Mouse (Mus musculus): ENCODE measurements around the gene Fbxw2. TPM values are rescaled to one million over a fixed set of nuclear protein-coding genes. Genes with fewer than 3 reads are reported as not detected.
A peak's percentile ranks its signal among the peaks of the same experiment; 100 is the strongest.
"Not testable (repeated sequence)": the region's sequence is repeated elsewhere in the genome, so short reads cannot be mapped to it uniquely, and the experiment has no call there.

The Fbxw2 gene
- polyA plus RNA-seq, 1 experiment from 2014 or later = 94.1 TPM

- H3K4me3 ChIP-seq = no peak overlapping the region
- 55% methylated on average over 3 of the region's 3 CpGs for WGBS
- H3K9ac ChIP-seq = no peak overlapping the region
- H3K27me3 ChIP-seq = 0 out of 2 replicates have a peak, but pooled peaks cover 4% of the 10 kb centered on the region
- H3K4me2 ChIP-seq = no peak overlapping the region
- H3K27ac ChIP-seq = no peak overlapping the region
- no peaks in the 10 kb centered on the region for H3K9me3 ChIP-seq
- ATAC-seq (ENCODE audit: borderline replicate concordance, extremely low read depth, low FRiP score, low TSS enrichment) = no peak
- H3K4me1 ChIP-seq = no peaks in the 10 kb centered on the region
- H3K36me3 ChIP-seq = no peaks in the 10 kb centered on the region
Observed at GRCm38 (mm10) chr2:34835669-34836068, 9.6 kb upstream of the Fbxw2 start.

GRCm38 (mm10) chr2:34833624-34834023 lies 7.5 kb upstream of the Fbxw2 start:
- Histone ChIP-seq H3K27me3 (0 out of 2 replicates have a peak, but pooled peaks cover 4% of the 10 kb centered on the region), H3K4me2 (no peak overlapping the region), H3K36me3 (no peaks in the 10 kb centered on the region), H3K9me3 (no peaks in the 10 kb centered on the region), H3K9ac (no peak overlapping the region), H3K27ac (no peak overlapping the region), H3K4me1 (no peaks in the 10 kb centered on the region), H3K4me3 (no peak overlapping the region)
- ATAC-seq (ENCODE audit: borderline replicate concordance, extremely low read depth, low FRiP score, low TSS enrichment) = no peak
- WGBS = 82% methylated on average over 17 of the region's 17 CpGs

- not testable (repeated sequence) for H3K4me2 ChIP-seq; H3K27ac ChIP-seq; H3K9me3 ChIP-seq; ATAC-seq (ENCODE audit: borderline replicate concordance, extremely low read depth, low FRiP score, low TSS enrichment); H3K9ac ChIP-seq; H3K36me3 ChIP-seq; H3K4me1 ChIP-seq; H3K27me3 ChIP-seq; H3K4me3 ChIP-seq
- 67% methylated on average over 11 of the region's 11 CpGs for WGBS
Observed at GRCm38 (mm10) chr2:34832766-34833457, 6.8 kb upstream of the Fbxw2 start, which contains the start of gene Gm34653. TSS of gene Gm34653 (plus strand) at chr2:34833007.

- H3K4me3 ChIP-seq; H3K9ac ChIP-seq; H3K4me2 ChIP-seq; H3K36me3 ChIP-seq; H3K27me3 ChIP-seq; ATAC-seq (ENCODE audit: borderline replicate concordance, extremely low read depth, low FRiP score, low TSS enrichment); H3K4me1 ChIP-seq; H3K9me3 ChIP-seq; H3K27ac ChIP-seq: not testable (repeated sequence)
- 93% methylated on average over 17 of the region's 17 CpGs for WGBS
Observed at GRCm38 (mm10) chr2:34830066-34830465, 4.0 kb upstream of the Fbxw2 start.

- no peaks in the 10 kb centered on the region for H3K36me3 ChIP-seq
- peaks cover 25% of the 10 kb centered on the region for H3K4me1 ChIP-seq
- no peaks in the 10 kb centered on the region for H3K9me3 ChIP-seq
- H3K27ac ChIP-seq = no peak overlapping the region
- H3K4me2 ChIP-seq = no peak overlapping the region
- 65% methylated on average over 1 of the region's 1 CpGs for WGBS
- H3K27me3 ChIP-seq = no peaks in the 10 kb centered on the region
- no peak for ATAC-seq (ENCODE audit: borderline replicate concordance, extremely low read depth, low FRiP score, low TSS enrichment)
- H3K4me3 ChIP-seq = no peak overlapping the region
- no peak overlapping the region for H3K9ac ChIP-seq
Observed at GRCm38 (mm10) chr2:34828026-34828425, 1.9 kb upstream of the Fbxw2 start.

- H3K4me1 ChIP-seq = peaks cover 25% of the 10 kb centered on the region
- H3K4me3 ChIP-seq = no peak overlapping the region
- ATAC-seq (ENCODE audit: borderline replicate concordance, extremely low read depth, low FRiP score, low TSS enrichment) = no peak
- no peaks in the 10 kb centered on the region for H3K27me3 ChIP-seq
- H3K27ac ChIP-seq = no peak overlapping the region
- H3K9ac ChIP-seq = no peak overlapping the region
- WGBS = 87% methylated on average over 4 of the region's 4 CpGs
- no peaks in the 10 kb centered on the region for H3K9me3 ChIP-seq
- H3K4me2 ChIP-seq = no peak overlapping the region
- peaks cover 2% of the 10 kb centered on the region for H3K36me3 ChIP-seq
Observed at GRCm38 (mm10) chr2:34827591-34827990, 1.5 kb upstream of the Fbxw2 start.

GRCm38 (mm10) chr2:34826460-34827231 lies 535 bp upstream of the Fbxw2 start:
- ATAC-seq (ENCODE audit: borderline replicate concordance, extremely low read depth, low FRiP score, low TSS enrichment) = no peak
- Histone ChIP-seq H3K27me3 (no peaks in the 10 kb centered on the region), H3K4me2 (peak overlapping the region; percentile 81), H3K27ac (peak overlapping the region; percentile 34; the same call in 1 of the 2 replicates), H3K9me3 (no peaks in the 10 kb centered on the region), H3K36me3 (peaks cover 8% of the 10 kb centered on the region), H3K9ac (peak overlapping the region; percentile 92), H3K4me1 (peaks cover 25% of the 10 kb centered on the region), H3K4me3 (peak overlapping the region; percentile 91)
- 31% methylated on average over 20 of the region's 21 CpGs for WGBS

GRCm38 (mm10) chr2:34818492-34818891 lies 7.6 kb downstream of the Fbxw2 start:
- H3K9ac ChIP-seq = no peak overlapping the region
- no peaks in the 10 kb centered on the region for H3K9me3 ChIP-seq
- ATAC-seq (ENCODE audit: borderline replicate concordance, extremely low read depth, low FRiP score, low TSS enrichment) = no peak
- no peak overlapping the region for H3K4me3 ChIP-seq
- 88% methylated on average over 2 of the region's 2 CpGs for WGBS
- no peaks in the 10 kb centered on the region for H3K27me3 ChIP-seq
- H3K27ac ChIP-seq = no peak overlapping the region
- no peak overlapping the region for H3K4me2 ChIP-seq
- peaks cover 62% of the 10 kb centered on the region for H3K36me3 ChIP-seq
- H3K4me1 ChIP-seq = 0 out of 2 replicates have a peak, but pooled peaks cover under 1% of the 10 kb centered on the region

GRCm38 (mm10) chr2:34815893-34816292 lies 10.2 kb downstream of the Fbxw2 start:
- WGBS = 93% methylated on average over 2 of the region's 2 CpGs
- not testable (repeated sequence) for H3K9me3 ChIP-seq; ATAC-seq (ENCODE audit: borderline replicate concordance, extremely low read depth, low FRiP score, low TSS enrichment); H3K9ac ChIP-seq; H3K4me3 ChIP-seq; H3K27ac ChIP-seq; H3K27me3 ChIP-seq; H3K4me2 ChIP-seq; H3K4me1 ChIP-seq
- peaks cover 69% of the 10 kb centered on the region for H3K36me3 ChIP-seq

GRCm38 (mm10) chr2:34812706-34813105 lies 13.4 kb downstream of the Fbxw2 start:
- Histone ChIP-seq H3K9ac (no peak overlapping the region), H3K4me1 (no peaks in the 10 kb centered on the region), H3K27ac (no peak overlapping the region), H3K4me3 (no peak overlapping the region), H3K9me3 (no peaks in the 10 kb centered on the region), H3K4me2 (no peak overlapping the region), H3K36me3 (peaks cover 76% of the 10 kb centered on the region), H3K27me3 (no peaks in the 10 kb centered on the region)
- no peak for ATAC-seq (ENCODE audit: borderline replicate concordance, extremely low read depth, low FRiP score, low TSS enrichment)
- WGBS = 75% methylated on average over 7 of the region's 7 CpGs

- Histone ChIP-seq H3K9ac (no peak overlapping the region), H3K27me3 (no peaks in the 10 kb centered on the region), H3K4me2 (no peak overlapping the region), H3K36me3 (peaks cover 64% of the 10 kb centered on the region), H3K9me3 (no peaks in the 10 kb centered on the region), H3K27ac (no peak overlapping the region), H3K4me1 (no peaks in the 10 kb centered on the region), H3K4me3 (no peak overlapping the region)
- no peak for ATAC-seq (ENCODE audit: borderline replicate concordance, extremely low read depth, low FRiP score, low TSS enrichment)
- 96% methylated on average over 3 of the region's 3 CpGs for WGBS
Observed at GRCm38 (mm10) chr2:34810775-34811174, 15.3 kb downstream of the Fbxw2 start.

GRCm38 (mm10) chr2:34809568-34809967 lies 16.5 kb downstream of the Fbxw2 start:
- Histone ChIP-seq H3K27ac (no peak overlapping the region), H3K27me3 (no peaks in the 10 kb centered on the region), H3K4me1 (peaks cover under 1% of the 10 kb centered on the region; the same call in 1 of the 2 replicates), H3K36me3 (peaks cover 64% of the 10 kb centered on the region), H3K9me3 (no peaks in the 10 kb centered on the region), H3K9ac (no peak overlapping the region), H3K4me3 (no peak overlapping the region), H3K4me2 (no peak overlapping the region)
- no peak for ATAC-seq (ENCODE audit: borderline replicate concordance, extremely low read depth, low FRiP score, low TSS enrichment)
- 86% methylated on average over 1 of the region's 1 CpGs for WGBS

All from lung, embryonic 15.5 days (tissue).